Mouse (Mus musculus) lung, adult 2 months (tissue): ENCODE data around the gene Shroom1.

Experiments
- CTCF ChIP-seq: fragments of 200-500 bp; IDR thresholded peaks from 2 replicates; pipeline ENCODE4 v1.5.1; 2011; ENCODE audit warnings: mild to moderate bottlenecking, low read length, control low read depth; ENCODE audit not compliant: insufficient read depth
- POLR2A ChIP-seq: fragments of 200-500 bp; IDR thresholded peaks from 2 replicates; pipeline ENCODE4 v1.6.1; 2011; ENCODE audit warnings: low read depth, mild to moderate bottlenecking, control low read depth, low read length, borderline replicate concordance; ENCODE audit errors: extremely low read depth

GRCm38 (mm10) chr11:53479171-53479782, 22.3 kb downstream of the Shroom1 start:
- no peak for TF ChIP-seq POLR2A
- no peak for TF ChIP-seq CTCF
